Mouse (Mus musculus): ENCODE measurements around the gene A730015C16Rik.

The A730015C16Rik gene

DNA sequence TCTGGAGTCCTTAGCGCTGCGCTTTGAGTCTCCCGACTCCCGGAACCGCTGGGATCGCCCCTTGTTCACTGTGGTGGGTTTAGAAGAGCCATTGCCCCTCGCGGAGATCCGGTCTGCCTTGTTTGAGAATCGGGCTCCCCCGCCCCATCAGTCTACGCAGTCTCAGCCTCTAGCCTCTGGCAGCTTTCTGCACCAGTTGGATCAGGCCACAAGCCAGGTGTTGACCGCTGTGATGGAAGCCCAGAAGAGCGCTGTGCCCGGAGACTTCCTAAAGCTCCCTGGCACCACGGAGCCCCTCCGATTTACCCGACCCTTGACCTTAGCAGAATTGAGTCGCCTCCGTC lies at the start of gene A730015C16Rik:
A730015C16Rik (minus strand) TSS at position 115 of the 344 bp plus-strand sequence.
- peak; percentile 32 for DNase-seq

DNA sequence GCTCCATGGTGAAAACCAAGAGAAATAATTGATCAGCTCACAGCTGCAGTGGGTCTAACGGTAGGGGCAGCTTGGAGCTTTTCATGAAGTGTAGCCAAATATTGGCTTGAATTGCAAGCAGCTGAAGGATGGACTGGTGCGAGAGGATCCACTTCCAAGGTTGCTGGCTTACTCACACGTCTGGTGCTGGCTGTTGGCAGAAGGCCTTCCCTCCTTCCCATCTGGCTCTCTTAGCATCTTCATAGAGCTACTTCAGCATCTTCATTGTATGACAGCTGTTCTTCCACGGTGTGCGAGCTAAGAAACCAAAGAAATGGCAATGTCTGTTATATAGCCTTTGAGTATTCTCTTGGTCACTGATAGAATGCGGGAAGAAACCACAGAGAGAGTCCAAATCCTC lies 42.5 kb upstream of the A730015C16Rik start:
- no peak for DNase-seq

DNA sequence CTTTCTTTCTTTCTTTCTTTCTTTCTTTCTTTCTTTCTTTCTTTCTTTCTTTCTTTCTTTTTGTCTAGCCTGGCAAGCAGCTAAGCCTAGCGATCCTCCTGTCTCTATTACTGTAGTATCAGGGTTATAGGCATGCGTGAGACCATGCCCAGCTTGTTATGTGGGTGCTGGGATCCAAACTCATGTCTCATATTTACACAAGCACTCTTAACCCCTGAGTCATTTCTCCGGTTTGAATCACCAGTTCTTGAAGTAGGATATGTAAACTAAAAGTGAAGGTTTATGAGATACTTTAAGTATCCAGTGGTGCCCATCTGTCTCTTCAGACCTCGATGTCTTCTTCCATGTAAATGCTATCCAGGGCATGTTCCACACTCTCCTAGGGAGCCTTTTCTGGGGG lies 39.0 kb upstream of the A730015C16Rik start:
- no peak for DNase-seq

DNA sequence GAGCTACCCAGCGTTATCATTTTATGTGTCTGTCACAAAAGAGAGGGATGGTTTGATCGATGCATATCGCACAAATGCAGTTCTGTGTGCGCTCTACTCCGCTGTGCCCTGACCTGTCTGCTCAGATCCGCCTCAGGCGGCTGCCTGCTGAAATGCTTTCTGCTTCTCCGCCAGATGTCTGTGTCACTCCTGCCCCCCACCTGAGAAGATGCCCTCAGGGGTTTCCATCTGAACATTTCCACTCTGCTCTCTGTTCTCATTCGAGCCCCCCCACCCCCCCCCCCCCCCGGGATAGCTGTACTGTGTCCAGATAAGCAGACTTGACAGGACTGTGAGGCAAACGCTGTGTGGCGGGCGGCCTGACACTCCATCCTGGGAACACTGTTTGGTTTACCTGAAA lies 35.4 kb upstream of the A730015C16Rik start:
- no peak for DNase-seq

DNA sequence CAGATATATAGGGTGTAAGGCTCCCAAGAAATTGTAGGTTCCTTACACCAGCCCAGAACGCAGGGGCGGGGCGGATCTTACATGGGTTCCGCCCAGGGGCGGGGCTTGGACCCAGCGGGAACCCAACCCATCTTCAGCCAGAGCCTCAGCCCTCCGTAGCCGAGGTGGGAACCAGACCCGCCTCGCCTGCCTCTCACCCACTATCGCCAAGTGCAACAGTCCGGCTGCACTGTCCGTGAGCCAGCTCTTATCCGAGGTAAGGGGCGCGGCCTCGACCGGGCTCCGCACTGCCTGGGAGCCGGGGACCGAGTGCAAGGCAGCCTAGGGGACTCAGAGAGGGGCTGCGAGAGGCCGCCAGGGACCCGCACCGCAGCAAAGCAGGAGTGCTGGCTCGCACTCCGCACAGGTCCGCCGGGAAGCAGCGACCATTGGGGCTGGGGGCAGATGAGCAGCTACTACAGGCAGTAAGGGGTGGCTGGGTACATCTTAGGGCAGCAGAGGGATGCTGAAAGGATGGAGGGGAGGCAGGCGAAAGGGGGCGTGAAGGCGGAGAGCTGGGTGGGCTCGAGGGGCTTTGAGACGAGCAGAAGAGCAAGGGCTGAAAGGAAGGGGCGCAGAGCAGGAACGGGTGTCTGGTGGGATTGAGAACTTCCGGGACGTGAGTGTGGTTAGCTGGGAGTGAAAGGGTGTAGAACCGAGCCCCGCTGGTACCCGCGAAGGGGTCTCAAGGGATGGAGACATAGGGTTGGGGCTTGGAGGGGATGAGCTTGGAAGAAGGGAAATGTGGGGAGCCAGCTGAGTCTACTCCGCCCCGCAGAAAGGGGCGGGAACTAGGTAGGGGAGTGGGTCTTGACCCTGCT lies 30.8 kb upstream of the A730015C16Rik start, which contains the start of gene Rab3b:
Rab3b (plus strand) TSS at position 101 of the 860 bp plus-strand sequence.
- peak; percentile 90 for DNase-seq

DNA sequence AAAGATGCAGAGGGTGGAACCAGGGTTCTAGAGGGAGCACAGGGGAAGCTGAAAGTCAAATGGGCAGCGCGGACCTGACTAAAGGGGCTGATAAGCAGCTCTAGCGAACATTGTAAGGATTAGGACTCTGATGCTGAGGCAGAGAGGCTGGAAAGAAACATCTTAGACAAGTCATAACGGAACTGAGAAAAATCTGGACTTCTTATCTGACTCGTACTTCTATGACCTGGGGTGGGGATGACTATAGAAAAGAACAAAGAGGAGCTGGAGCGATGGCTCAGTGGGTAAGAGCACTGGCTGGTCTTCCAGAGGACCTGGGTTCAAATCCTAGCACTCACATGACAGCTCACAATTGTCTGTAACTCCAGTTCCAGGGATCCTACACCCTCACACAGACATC lies 29.5 kb upstream of the A730015C16Rik start:
- DNase-seq, result no peak

DNA sequence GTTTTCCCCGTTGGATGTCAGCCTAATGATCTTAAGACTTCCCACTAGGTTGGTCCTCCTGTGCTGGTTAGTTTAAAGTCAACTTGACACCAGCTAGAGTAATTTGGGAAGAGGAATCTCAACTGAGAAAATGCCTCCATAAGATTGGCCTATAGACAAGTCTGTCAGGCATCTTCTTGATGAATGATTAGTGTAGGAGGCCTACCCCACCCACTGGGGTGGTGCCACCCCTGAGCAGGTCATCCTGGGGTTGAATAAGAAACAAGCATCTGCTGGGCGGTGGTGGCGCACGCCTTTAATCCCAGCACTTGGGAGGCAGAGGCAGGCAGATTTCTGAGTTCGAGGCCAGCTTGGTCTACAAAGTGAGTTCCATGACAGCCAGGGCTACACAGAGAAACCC lies 25.3 kb upstream of the A730015C16Rik start:
- DNase-seq, result no peak

DNA sequence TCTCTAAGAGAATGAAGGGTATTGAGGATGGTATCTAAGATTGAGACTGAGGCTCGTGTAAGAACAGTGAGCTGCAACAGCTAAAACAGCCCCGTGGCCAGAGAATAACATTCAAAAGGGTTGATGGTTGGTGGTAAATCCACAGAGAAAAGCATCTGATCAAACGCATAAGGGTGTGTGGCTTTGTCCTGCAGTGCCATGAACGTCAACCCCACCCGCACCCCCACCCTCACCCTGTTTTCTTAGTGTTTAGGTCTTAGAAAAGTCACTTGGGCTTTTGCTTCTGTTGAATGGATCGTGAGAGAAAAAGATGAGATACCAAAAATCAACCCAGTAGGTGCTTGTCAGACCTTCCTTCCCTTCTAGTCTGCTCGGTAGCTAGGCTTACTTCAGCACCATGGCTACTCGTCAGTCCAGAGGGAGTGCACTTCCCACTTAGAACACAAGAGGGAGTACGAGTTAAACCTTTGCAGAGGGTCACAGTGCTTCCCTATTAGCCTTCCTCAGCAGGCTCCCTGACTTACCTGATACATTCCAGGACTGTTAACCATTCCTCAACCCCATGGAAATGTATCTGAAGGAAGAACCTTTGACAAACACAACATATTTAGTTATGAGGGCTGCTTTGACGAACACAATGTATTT lies 21.4 kb upstream of the A730015C16Rik start:
- DNase-seq, result peak; percentile 81

DNA sequence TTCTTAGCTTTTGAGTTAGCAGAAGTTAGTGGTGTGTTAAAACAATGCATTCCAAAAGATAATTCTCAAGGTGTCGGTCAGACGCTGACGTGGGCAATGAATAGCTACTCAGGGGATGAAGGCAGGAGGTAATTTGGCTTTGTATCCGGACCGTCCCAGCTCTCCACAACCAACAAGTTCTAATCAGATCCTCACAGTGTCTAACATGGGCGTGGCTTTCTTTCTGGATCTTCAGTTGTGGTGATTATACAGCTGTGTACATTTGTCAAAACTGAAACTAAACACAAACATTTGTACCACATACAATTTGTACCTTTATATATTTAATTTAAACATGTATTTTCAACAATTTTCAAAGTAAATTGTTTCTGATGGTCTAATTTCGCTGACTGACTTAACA lies 18.4 kb upstream of the A730015C16Rik start:
- DNase-seq, result peak; percentile 42

DNA sequence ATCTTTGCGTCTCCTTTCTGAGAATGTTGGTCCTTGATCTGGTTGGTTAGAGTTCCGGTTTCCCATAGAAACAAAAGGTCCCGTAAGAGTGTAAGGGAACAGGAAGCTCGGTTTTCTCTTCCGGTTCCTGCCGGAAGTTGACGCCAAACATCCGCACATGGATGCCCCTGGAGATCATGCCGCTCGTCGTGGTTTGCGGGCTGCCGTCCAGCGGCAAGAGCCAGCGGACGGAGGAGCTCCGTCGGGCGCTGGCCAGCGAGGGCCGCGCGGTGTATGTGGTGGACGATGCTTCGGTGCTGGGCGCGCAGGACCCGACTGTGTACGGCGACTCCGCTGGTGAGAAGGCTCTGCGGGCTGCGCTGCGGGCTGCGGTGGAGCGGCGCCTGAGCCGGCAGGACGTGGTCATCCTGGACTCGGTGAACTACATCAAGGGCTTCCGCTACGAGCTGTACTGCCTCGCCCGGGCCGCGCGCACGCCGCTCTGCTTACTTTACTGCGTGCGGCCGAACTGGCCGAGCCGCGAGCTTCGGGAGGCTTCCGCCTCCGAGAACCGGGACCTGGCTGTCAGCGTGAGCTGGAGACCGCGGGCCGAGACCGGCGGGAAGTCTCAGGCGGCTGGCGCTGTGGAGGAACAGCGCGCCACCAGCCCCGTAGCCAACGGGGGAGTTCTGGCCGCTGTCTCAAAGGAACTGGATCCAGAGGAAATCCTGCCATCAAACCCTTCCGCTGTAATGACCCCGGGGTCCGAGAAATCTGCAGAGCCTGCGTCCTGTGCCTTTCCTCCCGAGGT lies 509 bp downstream of the A730015C16Rik start, which contains the start of gene Kti12:
Kti12 (plus strand) TSS at position 71 of the 790 bp plus-strand sequence.
- DNase-seq, result peak; percentile 78

DNA sequence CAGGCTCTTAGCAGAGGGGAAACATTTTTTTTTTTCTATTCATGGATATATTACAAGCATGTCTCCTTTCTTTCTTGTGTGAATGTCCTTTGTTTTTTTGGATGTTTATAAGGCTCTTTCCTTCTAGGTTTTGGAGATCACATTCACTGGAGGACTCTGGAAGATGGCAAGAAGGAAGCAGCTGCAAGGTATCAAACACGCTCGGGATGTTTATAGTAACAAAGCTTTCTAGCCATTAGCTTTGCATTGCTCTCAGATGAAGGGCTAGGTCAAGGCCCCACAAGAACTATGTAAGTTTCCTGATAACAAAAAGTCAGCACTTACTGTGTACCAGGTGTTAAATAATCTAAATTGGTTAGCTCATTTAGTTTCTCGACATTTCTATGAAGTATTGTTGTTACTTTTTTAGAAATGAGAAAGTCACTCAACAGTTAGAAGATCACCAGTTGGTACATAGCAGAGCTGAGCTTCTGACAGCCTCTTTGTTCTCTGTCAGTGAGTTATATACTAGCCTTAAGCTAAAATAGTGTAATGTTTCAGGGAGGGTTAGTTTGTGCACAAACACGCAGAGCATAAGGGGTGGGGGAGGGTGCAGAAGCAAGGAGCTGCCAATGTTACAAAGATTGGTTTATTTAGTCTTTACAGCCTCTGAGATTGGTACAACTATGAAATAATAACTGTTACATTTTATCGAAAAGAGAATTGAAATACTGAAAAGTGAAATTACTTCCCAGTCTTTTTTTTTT lies 2.4 kb downstream of the A730015C16Rik start:
- no peak for DNase-seq

DNA sequence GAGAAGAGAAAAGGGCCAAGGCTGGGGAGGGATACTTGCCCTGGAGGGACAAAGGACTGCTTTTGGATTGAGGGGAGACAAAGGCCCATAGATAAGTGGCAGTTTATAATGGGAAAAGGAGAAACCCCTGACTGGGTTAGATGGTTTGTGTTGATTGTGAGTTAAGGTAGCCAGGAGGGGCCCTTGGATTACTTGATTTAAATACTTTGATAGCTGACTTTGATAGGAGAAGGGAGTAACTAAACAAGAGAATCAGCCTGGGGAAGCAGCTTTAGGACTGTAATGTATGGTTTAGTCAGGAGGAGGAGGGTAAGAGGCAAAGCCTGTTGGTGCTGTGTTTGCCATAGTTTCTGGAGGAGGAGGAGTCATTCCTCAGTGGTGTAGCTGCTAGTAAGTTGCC lies 5.1 kb downstream of the A730015C16Rik start:
- no peak for DNase-seq

DNA sequence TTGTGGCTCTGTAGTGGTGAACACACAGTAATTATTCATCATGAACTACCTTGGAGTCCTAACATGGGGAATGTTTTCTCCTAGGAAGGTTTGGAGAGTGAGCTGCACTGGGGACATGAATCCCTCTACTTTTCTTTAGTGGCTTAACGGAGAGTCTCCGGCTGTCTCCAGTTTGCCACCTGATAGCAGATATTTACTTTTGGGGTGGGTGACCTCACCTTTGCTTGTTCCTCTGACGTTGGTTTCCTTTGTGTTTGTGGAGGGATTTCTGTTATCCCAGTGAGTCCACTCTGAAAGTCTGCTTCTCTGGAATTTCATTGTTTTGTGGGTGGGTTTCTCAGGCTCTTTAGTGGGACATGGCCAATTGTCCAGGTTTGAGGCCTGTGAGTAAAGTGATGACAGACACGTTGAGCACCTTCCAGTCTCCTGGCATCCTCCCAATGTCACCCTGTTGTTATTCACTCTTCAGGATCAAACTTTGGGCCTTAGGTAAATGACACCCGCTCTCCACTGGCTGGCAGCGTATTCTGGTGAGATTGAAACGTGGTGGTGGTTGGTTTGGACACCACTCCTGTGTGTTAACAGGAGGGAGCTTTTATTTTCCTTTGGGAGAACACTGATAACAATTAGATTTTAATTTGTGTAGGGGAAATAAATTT lies 6.4 kb downstream of the A730015C16Rik start:
- DNase-seq, result no peak

DNA sequence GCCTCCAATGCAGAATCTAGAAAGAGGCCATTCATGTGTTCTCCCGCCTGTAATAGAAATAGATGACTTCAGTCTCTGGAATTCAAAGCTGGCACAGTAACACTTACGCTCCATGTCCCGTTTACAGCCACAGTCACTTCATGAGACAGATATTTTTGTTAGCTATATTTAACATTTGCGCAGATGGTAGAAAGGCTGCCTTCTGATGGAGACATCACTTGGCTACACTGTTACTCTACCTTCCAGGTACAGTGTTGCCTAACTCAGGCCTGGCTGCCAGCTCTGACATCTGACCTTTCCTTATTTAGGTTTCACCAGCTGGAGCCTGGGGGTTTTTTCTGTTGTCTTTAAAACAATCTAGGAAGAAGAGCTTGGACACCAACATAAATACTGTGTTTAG lies 10.4 kb downstream of the A730015C16Rik start:
- DNase-seq, result no peak

DNA sequence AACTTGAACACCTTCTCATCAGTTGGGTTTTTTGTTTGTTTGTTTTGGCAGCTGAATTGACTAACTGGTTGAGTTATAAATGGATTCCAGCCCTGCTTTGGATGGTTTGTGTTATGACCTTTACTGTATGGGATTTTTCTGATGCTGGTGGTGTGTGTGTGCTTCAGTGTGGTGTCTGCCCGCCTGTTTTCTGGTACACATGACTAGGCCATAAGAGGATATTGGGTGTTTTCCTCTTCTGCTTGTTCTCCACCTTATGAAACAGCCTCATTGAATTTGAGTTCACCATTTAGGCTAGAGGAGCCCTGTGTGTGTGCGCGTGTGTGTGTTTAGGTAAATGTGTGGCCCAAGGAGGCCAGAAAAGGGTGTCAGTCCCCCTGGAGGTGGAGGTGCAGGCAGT lies 12.9 kb downstream of the A730015C16Rik start:
- DNase-seq, result no peak

DNA sequence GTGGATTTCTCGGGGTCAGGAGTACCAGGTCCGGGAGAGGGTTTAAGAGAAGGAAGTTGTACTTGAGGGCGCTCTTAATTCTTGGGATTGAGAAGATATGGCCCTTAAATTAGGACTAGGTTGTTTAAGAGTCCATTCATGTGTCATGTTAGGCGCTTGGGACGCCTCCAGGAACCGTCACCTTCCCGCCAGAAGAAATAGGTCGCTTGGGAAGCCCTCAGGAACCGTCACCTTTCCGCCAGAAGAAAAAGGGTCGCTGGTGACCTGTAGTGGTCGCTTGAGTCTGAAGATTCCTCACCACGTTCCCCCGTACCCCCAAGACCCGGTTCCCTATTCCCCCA lies 13.5 kb downstream of the A730015C16Rik start:
- DNase-seq, result peak; percentile 4

DNA sequence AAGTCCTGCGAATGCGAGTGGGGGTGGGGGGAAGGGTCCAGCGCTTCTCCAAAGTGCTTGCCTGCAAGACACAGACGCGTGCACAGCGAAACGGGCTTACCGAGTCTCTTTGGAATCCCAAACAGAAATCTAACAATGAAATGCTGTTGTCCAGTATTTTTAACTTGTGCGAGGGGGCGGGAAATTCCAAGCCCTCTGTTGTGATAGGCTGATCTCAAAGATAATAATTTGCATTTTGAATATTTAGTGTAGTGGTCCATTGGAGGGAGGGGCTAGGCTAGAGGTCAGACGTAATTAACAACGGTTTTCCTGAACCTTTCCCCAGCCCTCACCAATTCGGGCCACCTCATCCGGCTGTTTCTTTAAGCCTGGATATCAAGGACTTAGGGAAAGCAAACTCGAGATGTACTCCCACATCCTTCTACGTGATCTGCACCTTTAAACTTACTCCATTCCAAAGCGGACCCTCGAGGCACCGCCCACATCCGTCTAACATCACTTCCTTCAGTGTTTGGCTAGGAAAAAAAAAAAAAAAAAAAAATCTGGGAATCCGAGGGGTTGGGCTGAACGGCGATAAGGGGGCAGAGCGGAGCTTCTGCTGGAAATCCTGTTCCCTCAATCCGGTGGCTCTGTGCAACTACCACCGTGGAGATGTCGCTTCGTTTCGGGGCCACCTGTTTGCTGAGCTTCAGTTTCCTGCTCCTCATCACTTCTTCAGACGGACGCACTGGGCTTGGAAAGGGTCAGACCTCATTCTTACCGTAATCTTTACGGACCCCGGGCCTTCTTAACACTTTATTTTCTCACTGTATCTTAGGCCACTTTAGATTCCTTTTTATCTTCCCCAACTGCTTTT lies 14.1 kb downstream of the A730015C16Rik start, which contains the start of gene Txndc12:
Txndc12 (plus strand) TSS at position 487 of the 856 bp plus-strand sequence.
- peak; percentile 82 for DNase-seq

DNA sequence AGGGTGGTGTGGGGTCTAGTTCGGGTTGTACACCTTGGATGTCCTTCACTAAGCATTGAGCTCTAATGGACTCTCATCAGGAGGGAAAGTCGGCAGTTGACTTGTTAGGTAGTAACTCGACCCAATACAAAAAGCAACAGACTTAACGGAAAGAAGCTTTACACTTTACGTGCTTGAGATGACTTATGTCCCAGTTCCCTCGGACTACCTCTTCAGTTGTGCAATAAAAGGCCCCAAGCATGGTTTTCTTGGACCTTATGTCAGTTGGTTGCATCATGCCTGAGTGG lies 14.6 kb downstream of the A730015C16Rik start:
- DNase-seq, result no peak

DNA sequence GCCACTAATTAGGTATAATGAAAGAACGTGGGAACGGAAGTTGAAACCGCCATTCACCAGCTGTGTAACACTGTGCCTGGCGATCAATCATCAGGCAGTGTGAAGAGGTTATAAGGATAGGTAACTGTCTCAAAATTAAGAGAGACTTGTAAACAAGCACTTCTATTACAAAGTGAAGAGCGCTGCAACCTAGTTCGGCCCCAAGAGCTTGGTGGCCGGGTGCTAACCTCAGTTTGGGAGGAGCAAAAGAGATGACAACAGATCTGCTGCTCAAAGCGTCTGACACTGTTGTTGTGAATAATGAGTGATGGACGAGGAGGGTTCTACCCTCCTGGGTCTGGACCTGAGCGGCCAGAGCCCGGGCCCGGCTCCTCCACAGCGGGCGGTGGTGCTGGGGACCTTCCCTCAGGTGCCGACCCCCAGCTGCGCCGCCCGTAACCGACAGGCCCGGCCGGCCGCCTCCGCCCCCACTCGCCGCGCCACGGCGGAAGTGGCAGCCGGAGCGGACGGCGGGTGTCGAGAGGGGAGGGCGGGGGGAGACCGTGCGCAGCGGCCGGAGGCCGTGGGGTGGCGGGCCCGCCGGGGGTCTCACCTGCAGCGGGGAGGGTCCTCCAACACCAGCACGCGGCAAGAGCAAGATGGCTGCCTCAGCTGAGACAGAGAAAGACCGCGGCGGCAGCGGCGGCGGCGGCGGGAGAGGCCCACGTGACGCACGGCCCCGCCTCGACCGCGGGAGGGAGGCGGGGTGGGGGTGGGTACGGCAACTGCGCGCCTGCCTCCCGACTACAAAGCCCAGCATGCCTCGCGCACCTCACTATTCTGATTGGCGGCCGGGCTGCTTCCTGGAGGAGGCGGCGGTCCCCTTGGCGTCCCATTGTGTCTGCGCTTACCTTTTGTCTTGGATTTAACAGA lies 15.2 kb downstream of the A730015C16Rik start, which contains the start of gene Btf3l4:
Btf3l4 (minus strand) TSS at position 699 of the 912 bp plus-strand sequence.
- DNase-seq, result peak; percentile 95

DNA sequence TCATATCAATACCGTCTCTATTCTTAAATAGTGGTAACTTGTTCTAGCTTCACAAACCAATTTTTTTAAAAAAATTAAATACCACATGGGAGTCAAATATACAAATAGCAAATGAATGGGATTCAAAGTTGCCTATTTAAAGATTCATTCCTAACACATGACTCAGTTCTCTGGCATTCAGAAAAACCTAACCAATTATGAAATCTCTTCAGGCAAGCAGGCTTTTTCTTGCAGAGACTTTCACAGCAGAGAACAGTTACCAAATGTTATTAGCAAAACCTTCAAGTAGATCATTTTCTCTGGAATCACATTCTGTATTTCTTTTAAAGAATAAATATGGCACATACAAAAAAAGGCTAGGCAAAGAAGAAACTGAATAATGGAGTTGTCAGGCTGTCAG lies 17.7 kb downstream of the A730015C16Rik start:
- no peak for DNase-seq
